Mouse (Mus musculus) lung, adult 2 months (tissue): Measurements from ENCODE around the gene Tpra1.

Experiments used
- CTCF ChIP-seq: fragments of 200-500 bp; IDR thresholded peaks from 2 replicates; pipeline ENCODE4 v1.5.1; 2011; ENCODE audit warnings: mild to moderate bottlenecking, low read length, control low read depth; ENCODE audit not compliant: insufficient read depth
- POLR2A ChIP-seq: fragments of 200-500 bp; IDR thresholded peaks from 2 replicates; pipeline ENCODE4 v1.6.1; 2011; ENCODE audit warnings: low read depth, mild to moderate bottlenecking, control low read depth, low read length, borderline replicate concordance; ENCODE audit errors: extremely low read depth

DNA sequence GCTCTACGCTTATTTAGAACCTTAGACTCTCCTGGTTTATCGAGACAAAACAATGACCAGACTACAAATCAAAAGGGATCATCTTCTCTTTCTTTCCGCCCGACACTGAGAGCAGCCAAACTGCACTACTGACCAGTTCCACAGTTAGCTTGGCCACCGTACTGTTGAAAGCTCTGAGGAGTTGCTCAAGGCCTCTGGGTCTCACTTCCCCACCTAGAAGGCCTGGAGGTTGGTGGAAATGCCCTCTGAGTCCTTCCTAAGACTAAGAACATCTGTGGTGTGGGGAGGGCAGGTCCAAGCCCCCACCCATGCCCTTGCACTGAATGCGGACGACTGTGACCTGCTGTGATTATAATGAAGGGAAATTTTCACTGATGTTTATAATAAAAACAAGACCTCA, 36.3 kb upstream of the Tpra1 start:
- TF ChIP-seq POLR2A (no peak), CTCF (no peak)
